Comparison of ENCODE assay signal across 8 mouse cellular contexts in genomic region chr4:130662305-130662704, GRCm38 (mm10). TPM values are rescaled to one million over a fixed set of nuclear protein-coding genes. Genes with fewer than 3 reads are reported as not detected.
A peak's percentile ranks its signal among the peaks of the same experiment; 100 is the strongest.
DNase-seq lines count a peak whose midpoint lies in the region; ATAC-seq and TF ChIP-seq lines count a peak whose summit lies in the region.
"Not testable (repeated sequence)": the region's sequence is repeated elsewhere in the genome, so short reads cannot be mapped to it uniquely, and the experiment has no call there.

No protein-coding gene starts in this region.

- in situ Hi-C loops in CH12.LX (cut with MboI; ENCODE audit: low pct_ligation_motif_present, low pct_unique_long_range_greater_than_20kb, low sequenced_read_pairs), result not testable (repeated sequence)

- not testable (repeated sequence) for H3K36me3 ChIP-seq in CH12.LX (replicated peaks in 1 of 2; ENCODE audit: control insufficient read depth in 1 of 2, insufficient read depth in 1 of 2, low read length in 1 of 2); embryonic facial prominence, embryonic 13.5 days; forebrain, embryonic 16.5 days (ENCODE audit: control insufficient read depth, insufficient read depth); hindbrain, embryonic 12.5 days; kidney, embryonic 15.5 days; liver, embryonic 13.5 days; midbrain, embryonic 12.5 days; stomach, embryonic 15.5 days

- 0 out of 4 replicates have a peak, but pooled peaks of 1 of the 2 experiments have one; percentile 4 for TF ChIP-seq CTCF in CH12.LX (conservative IDR thresholded peaks at IDR 0.05 in 1 of 2, IDR thresholded peaks at IDR 0.05 in 1 of 2; ENCODE audit: low read depth in 2 of 2, low read length in 2 of 2)

- H3K27ac ChIP-seq in CH12.LX (ENCODE audit: insufficient read depth, low read depth); embryonic facial prominence, embryonic 13.5 days; forebrain, embryonic 16.5 days (ENCODE audit: low read length); hindbrain, embryonic 12.5 days: not testable (repeated sequence)
- peak overlapping the region; percentile 98; the same call in 1 of the 2 replicates for H3K27ac ChIP-seq in kidney, embryonic 15.5 days
- H3K27ac ChIP-seq in liver, embryonic 13.5 days, result peak overlapping the region; percentile 95
- peak overlapping the region; percentile 98; the same call in 1 of the 2 replicates for H3K27ac ChIP-seq in midbrain, embryonic 12.5 days (replicated peaks)
- H3K27ac ChIP-seq in stomach, embryonic 15.5 days, result peak overlapping the region; percentile 97; the same call in 1 of the 2 replicates

- peaks cover 39% of the 10 kb centered on the region for H3K79me2 ChIP-seq in CH12.LX (replicated peaks; ENCODE audit: control insufficient read depth, extremely low read depth, insufficient read depth, poor library complexity, severe bottlenecking)

- TF ChIP-seq EP300 in CH12.LX (IDR thresholded peaks at IDR 0.05; ENCODE audit: low read length), result not testable (repeated sequence)

- ATAC-seq in embryonic facial prominence, embryonic 13.5 days (ENCODE audit: insufficient number of reproducible peaks, insufficient read depth, low FRiP score, low TSS enrichment, low read depth); kidney, embryonic 15.5 days (replicated peaks; ENCODE audit: low FRiP score); liver, embryonic 13.5 days (ENCODE audit: low read depth); midbrain, embryonic 12.5 days (ENCODE audit: low FRiP score, low read depth); stomach, embryonic 15.5 days (ENCODE audit: insufficient read depth, low FRiP score, low read depth): not testable (repeated sequence)
- 0 out of 2 replicates have a peak, but pooled peaks have one; percentile 5 for ATAC-seq in forebrain, embryonic 16.5 days
- ATAC-seq in hindbrain, embryonic 12.5 days (ENCODE audit: low FRiP score), result 0 out of 2 replicates have a peak, but pooled peaks have one; percentile 23

- not testable (repeated sequence) for DNase-seq in CH12.LX (ENCODE audit: extremely low read depth); liver, embryonic 13.5 days

- H3K9ac ChIP-seq in CH12.LX (ENCODE audit: insufficient read depth, low read depth); embryonic facial prominence, embryonic 13.5 days; forebrain, embryonic 16.5 days (replicated peaks; ENCODE audit: low read depth, low read length); hindbrain, embryonic 12.5 days; kidney, embryonic 15.5 days; midbrain, embryonic 12.5 days (replicated peaks); stomach, embryonic 15.5 days: not testable (repeated sequence)
- peak overlapping the region; percentile 99 for H3K9ac ChIP-seq in liver, embryonic 13.5 days

- H3K9me3 ChIP-seq in CH12.LX (replicated peaks; ENCODE audit: low read length); embryonic facial prominence, embryonic 13.5 days; forebrain, embryonic 16.5 days (ENCODE audit: control insufficient read depth, low read length); hindbrain, embryonic 12.5 days (replicated peaks); kidney, embryonic 15.5 days (replicated peaks); liver, embryonic 13.5 days (replicated peaks); midbrain, embryonic 12.5 days; stomach, embryonic 15.5 days: not testable (repeated sequence)

- TF ChIP-seq RAD21 in CH12.LX (IDR thresholded peaks at IDR 0.05; ENCODE audit: low read depth, low read length), result not testable (repeated sequence)

- not testable (repeated sequence) for H3K27me3 ChIP-seq in CH12.LX (replicated peaks); embryonic facial prominence, embryonic 13.5 days; forebrain, embryonic 16.5 days (replicated peaks; ENCODE audit: control insufficient read depth, insufficient read depth, low read length); hindbrain, embryonic 12.5 days; kidney, embryonic 15.5 days; liver, embryonic 13.5 days; midbrain, embryonic 12.5 days; stomach, embryonic 15.5 days (replicated peaks)

- H3K4me3 ChIP-seq in CH12.LX (replicated peaks in 1 of 3; ENCODE audit: low read depth in 2 of 3, low read length in 2 of 3, poor library complexity in 1 of 3), result peak overlapping the region in 1 of 3 experiments; percentile 53
- H3K4me3 ChIP-seq in embryonic facial prominence, embryonic 13.5 days; forebrain, embryonic 16.5 days (replicated peaks; ENCODE audit: low read length); hindbrain, embryonic 12.5 days; midbrain, embryonic 12.5 days: not testable (repeated sequence)
- peak overlapping the region; percentile 97 for H3K4me3 ChIP-seq in kidney, embryonic 15.5 days (replicated peaks)
- peak overlapping the region; percentile 98 for H3K4me3 ChIP-seq in liver, embryonic 13.5 days (replicated peaks)
- H3K4me3 ChIP-seq in stomach, embryonic 15.5 days (replicated peaks), result peak overlapping the region; percentile 92; the same call in 1 of the 2 replicates

- peaks cover 0 to 14% of the 10 kb centered on the region in 2 experiments; a peak in 2 of 4 replicates for H3K4me1 ChIP-seq in CH12.LX (ENCODE audit: control insufficient read depth in 1 of 2, insufficient read depth in 2 of 2)
- H3K4me1 ChIP-seq in embryonic facial prominence, embryonic 13.5 days, result peaks cover 16% of the 10 kb centered on the region
- H3K4me1 ChIP-seq in forebrain, embryonic 16.5 days (replicated peaks; ENCODE audit: control insufficient read depth, insufficient read depth, low read length), result peaks cover 17% of the 10 kb centered on the region
- peaks cover 20% of the 10 kb centered on the region for H3K4me1 ChIP-seq in hindbrain, embryonic 12.5 days
- H3K4me1 ChIP-seq in kidney, embryonic 15.5 days, result peaks cover 25% of the 10 kb centered on the region
- H3K4me1 ChIP-seq in liver, embryonic 13.5 days (replicated peaks), result peaks cover 76% of the 10 kb centered on the region
- peaks cover 21% of the 10 kb centered on the region for H3K4me1 ChIP-seq in midbrain, embryonic 12.5 days
- H3K4me1 ChIP-seq in stomach, embryonic 15.5 days, result not testable (repeated sequence)

- TF ChIP-seq POLR2A in CH12.LX (IDR thresholded peaks at IDR 0.05; ENCODE audit: low read depth, low read length), result not testable (repeated sequence)

- 82% methylated on average over 1 of the region's 1 CpGs for WGBS in embryonic facial prominence, embryonic 13.5 days
- WGBS in forebrain, embryonic 16.5 days, result 71% methylated on average over 1 of the region's 1 CpGs
- WGBS in hindbrain, embryonic 12.5 days, result 75% methylated on average over 1 of the region's 1 CpGs
- 92% methylated on average over 1 of the region's 1 CpGs for WGBS in kidney, embryonic 15.5 days
- 83% methylated on average over 1 of the region's 1 CpGs for WGBS in liver, embryonic 13.5 days (ENCODE audit: insufficient replicate concordance)
- 82% methylated on average over 1 of the region's 1 CpGs for WGBS in midbrain, embryonic 12.5 days
- 73% methylated on average over 1 of the region's 1 CpGs for WGBS in stomach, embryonic 15.5 days

- not testable (repeated sequence) for H3K4me2 ChIP-seq in CH12.LX (ENCODE audit: insufficient read depth, low read depth, poor library complexity, severe bottlenecking); forebrain, embryonic 16.5 days (ENCODE audit: low read length); hindbrain, embryonic 12.5 days (replicated peaks); kidney, embryonic 15.5 days; stomach, embryonic 15.5 days
- peak overlapping the region; percentile 83; the same call in 1 of the 2 replicates for H3K4me2 ChIP-seq in embryonic facial prominence, embryonic 13.5 days
- peak overlapping the region; percentile 72 for H3K4me2 ChIP-seq in liver, embryonic 13.5 days
- H3K4me2 ChIP-seq in midbrain, embryonic 12.5 days (replicated peaks), result peak overlapping the region; percentile 82; the same call in 1 of the 2 replicates

- dilution Hi-C loops in CH12.LX (cut with MboI; ENCODE audit: extremely low pct_ligation_motif_present, extremely low pct_unique_long_range_greater_than_20kb, low sequenced_read_pairs), result not testable (repeated sequence)

TF ChIP-seq in CH12.LX, 34 proteins besides CTCF, POLR2A, EP300 and RAD21:
- peak; percentile 65 for TF ChIP-seq ZNF384 (IDR thresholded peaks at IDR 0.05; ENCODE audit: low read depth, low read length)

RNA-seq across cellular contexts. Expression of gene Pum1, which starts 0.8 kb away (rescaled TPM):
- total RNA-seq in CH12.LX (2012; rRNA removed) (35.8 and 38.0 TPM in 2 replicates), CH12.LX (2014; rRNA removed) (17.1 and 17.3 TPM in 2 replicates)
- 36.1 and 41.0 TPM in 2 replicates for polyA plus RNA-seq in CH12.LX (2012; ENCODE audit: insufficient read length, low read depth)
- polyA plus RNA-seq in embryonic facial prominence, embryonic 13.5 days (2015; fragmentation: Nextera tagmentation; extraction: Ambion mirVana), result 103 and 108 TPM in 2 replicates
- polyA plus RNA-seq in forebrain, embryonic 16.5 days (2015; fragmentation: Nextera tagmentation; extraction: Ambion mirVana), result 137 and 142 TPM in 2 replicates
- 119 TPM in 2 replicates for polyA plus RNA-seq in hindbrain, embryonic 12.5 days (2016; fragmentation: Nextera tagmentation; extraction: Ambion mirVana)
- 93.3 and 101 TPM in 2 replicates for polyA plus RNA-seq in kidney, embryonic 15.5 days (2015; fragmentation: Nextera tagmentation; extraction: Ambion mirVana)
- 29.7 and 36.1 TPM in 2 replicates for polyA plus RNA-seq in liver, embryonic 13.5 days (2015; fragmentation: Nextera tagmentation; extraction: Ambion mirVana)
- polyA plus RNA-seq in midbrain, embryonic 12.5 days (2016; fragmentation: Nextera tagmentation; extraction: Ambion mirVana), result 132 and 133 TPM in 2 replicates
- polyA plus RNA-seq in stomach, embryonic 15.5 days (2015; fragmentation: Nextera tagmentation; extraction: Ambion mirVana), result 72.4 and 78.4 TPM in 2 replicates
